Mouse (Mus musculus): ENCODE results near the gene Smad1. TPM values are rescaled to one million over a fixed set of nuclear protein-coding genes. Genes with fewer than 3 reads are reported as not detected.

Smad1 gene
- polyA plus RNA-seq, 1 experiment from 2014 or later, result 73.5 TPM

- no peak for ATAC-seq (ENCODE audit: low read depth)
- Histone ChIP-seq H3K4me1 (ENCODE audit: control insufficient read depth, insufficient read depth, low read length) (no peaks in the 10 kb centered on the region), H3K4me3 (ENCODE audit: low read depth, low read length) (no peak overlapping the region), H3K27me3 (ENCODE audit: control insufficient read depth, insufficient read depth, low read length) (no peaks in the 10 kb centered on the region), H3K4me2 (ENCODE audit: low read depth, low read length) (no peak overlapping the region), H3K9me3 (ENCODE audit: control insufficient read depth, low read length) (no peaks in the 10 kb centered on the region), H3K27ac (ENCODE audit: low read depth, low read length) (no peak overlapping the region), H3K36me3 (ENCODE audit: control insufficient read depth, insufficient read depth, low read length) (peaks cover 22% of the 10 kb centered on the region), H3K9ac (replicated peaks; ENCODE audit: low read depth, low read length) (no peak overlapping the region)
- 85% methylated on average over 11 of the region's 12 CpGs for WGBS
These were observed 32.0 kb downstream of the Smad1 start for GRCm38 (mm10) chr8:79367350-79367749.

GRCm38 (mm10) chr8:79366227-79366626 is 33.1 kb downstream of the Smad1 start:
- Histone ChIP-seq H3K4me3 (ENCODE audit: low read depth, low read length) (no peak overlapping the region), H3K4me2 (ENCODE audit: low read depth, low read length) (no peak overlapping the region), H3K9me3 (ENCODE audit: control insufficient read depth, low read length) (no peaks in the 10 kb centered on the region), H3K27me3 (ENCODE audit: control insufficient read depth, insufficient read depth, low read length) (no peaks in the 10 kb centered on the region), H3K9ac (replicated peaks; ENCODE audit: low read depth, low read length) (no peak overlapping the region), H3K36me3 (ENCODE audit: control insufficient read depth, insufficient read depth, low read length) (peaks cover 16% of the 10 kb centered on the region), H3K4me1 (ENCODE audit: control insufficient read depth, insufficient read depth, low read length) (no peaks in the 10 kb centered on the region), H3K27ac (ENCODE audit: low read depth, low read length) (no peak overlapping the region)
- no peak for ATAC-seq (ENCODE audit: low read depth)
- WGBS, result 90% methylated on average over 9 of the region's 9 CpGs

- no peak for ATAC-seq (ENCODE audit: low read depth)
- WGBS, result 90% methylated on average over 3 of the region's 3 CpGs
- Histone ChIP-seq H3K4me3 (ENCODE audit: low read depth, low read length) (no peak overlapping the region), H3K4me2 (ENCODE audit: low read depth, low read length) (no peak overlapping the region), H3K9ac (replicated peaks; ENCODE audit: low read depth, low read length) (no peak overlapping the region), H3K9me3 (ENCODE audit: control insufficient read depth, low read length) (no peaks in the 10 kb centered on the region), H3K36me3 (ENCODE audit: control insufficient read depth, insufficient read depth, low read length) (peaks cover 12% of the 10 kb centered on the region), H3K4me1 (ENCODE audit: control insufficient read depth, insufficient read depth, low read length) (0 out of 2 replicates have a peak, but pooled peaks cover 1% of the 10 kb centered on the region), H3K27me3 (ENCODE audit: control insufficient read depth, insufficient read depth, low read length) (no peaks in the 10 kb centered on the region), H3K27ac (ENCODE audit: low read depth, low read length) (no peak overlapping the region)
These were observed 33.6 kb downstream of the Smad1 start for GRCm38 (mm10) chr8:79365707-79366106.

- Histone ChIP-seq H3K27me3 (ENCODE audit: control insufficient read depth, insufficient read depth, low read length) (no peaks in the 10 kb centered on the region), H3K9me3 (ENCODE audit: control insufficient read depth, low read length) (no peaks in the 10 kb centered on the region), H3K4me3 (ENCODE audit: low read depth, low read length) (no peak overlapping the region), H3K9ac (replicated peaks; ENCODE audit: low read depth, low read length) (no peak overlapping the region), H3K4me2 (ENCODE audit: low read depth, low read length) (no peak overlapping the region), H3K4me1 (ENCODE audit: control insufficient read depth, insufficient read depth, low read length) (0 out of 2 replicates have a peak, but pooled peaks cover 7% of the 10 kb centered on the region), H3K36me3 (ENCODE audit: control insufficient read depth, insufficient read depth, low read length) (peaks cover 3% of the 10 kb centered on the region; the same call in 1 of the 2 replicates), H3K27ac (ENCODE audit: low read depth, low read length) (no peak overlapping the region)
- WGBS, result 86% methylated on average over 8 of the region's 8 CpGs
- no peak for ATAC-seq (ENCODE audit: low read depth)
These were observed 34.5 kb downstream of the Smad1 start for GRCm38 (mm10) chr8:79364806-79365205.

GRCm38 (mm10) chr8:79362430-79362829 is 36.9 kb downstream of the Smad1 start:
- Histone ChIP-seq H3K4me3 (ENCODE audit: low read depth, low read length) (no peak overlapping the region), H3K4me2 (ENCODE audit: low read depth, low read length) (no peak overlapping the region), H3K9ac (replicated peaks; ENCODE audit: low read depth, low read length) (no peak overlapping the region), H3K36me3 (ENCODE audit: control insufficient read depth, insufficient read depth, low read length) (no peaks in the 10 kb centered on the region), H3K27ac (ENCODE audit: low read depth, low read length) (no peak overlapping the region), H3K27me3 (ENCODE audit: control insufficient read depth, insufficient read depth, low read length) (no peaks in the 10 kb centered on the region), H3K9me3 (ENCODE audit: control insufficient read depth, low read length) (no peaks in the 10 kb centered on the region), H3K4me1 (ENCODE audit: control insufficient read depth, insufficient read depth, low read length) (0 out of 2 replicates have a peak, but pooled peaks cover 7% of the 10 kb centered on the region)
- 71% methylated on average over 2 of the region's 2 CpGs for WGBS
- no peak for ATAC-seq (ENCODE audit: low read depth)

- no peak overlapping the region for H3K4me3 ChIP-seq (ENCODE audit: low read depth, low read length)
- no peak overlapping the region for H3K9ac ChIP-seq (replicated peaks; ENCODE audit: low read depth, low read length)
- no peak for ATAC-seq (ENCODE audit: low read depth)
- no peaks in the 10 kb centered on the region for H3K27me3 ChIP-seq (ENCODE audit: control insufficient read depth, insufficient read depth, low read length)
- H3K27ac ChIP-seq (ENCODE audit: low read depth, low read length), result no peak overlapping the region
- H3K4me2 ChIP-seq (ENCODE audit: low read depth, low read length), result no peak overlapping the region
- no peaks in the 10 kb centered on the region for H3K36me3 ChIP-seq (ENCODE audit: control insufficient read depth, insufficient read depth, low read length)
- WGBS, result 61% methylated on average over 6 of the region's 6 CpGs
- H3K4me1 ChIP-seq (ENCODE audit: control insufficient read depth, insufficient read depth, low read length), result 0 out of 2 replicates have a peak, but pooled peaks cover 7% of the 10 kb centered on the region
- no peaks in the 10 kb centered on the region for H3K9me3 ChIP-seq (ENCODE audit: control insufficient read depth, low read length)
These were observed 38.4 kb downstream of the Smad1 start for GRCm38 (mm10) chr8:79360774-79361527.

GRCm38 (mm10) chr8:79360302-79360701 is 39.0 kb downstream of the Smad1 start:
- no peak for ATAC-seq (ENCODE audit: low read depth)
- Histone ChIP-seq H3K27ac (ENCODE audit: low read depth, low read length) (no peak overlapping the region), H3K4me3 (ENCODE audit: low read depth, low read length) (no peak overlapping the region), H3K36me3 (ENCODE audit: control insufficient read depth, insufficient read depth, low read length) (no peaks in the 10 kb centered on the region), H3K9me3 (ENCODE audit: control insufficient read depth, low read length) (no peaks in the 10 kb centered on the region), H3K4me2 (ENCODE audit: low read depth, low read length) (no peak overlapping the region), H3K4me1 (ENCODE audit: control insufficient read depth, insufficient read depth, low read length) (0 out of 2 replicates have a peak, but pooled peaks cover 7% of the 10 kb centered on the region), H3K27me3 (ENCODE audit: control insufficient read depth, insufficient read depth, low read length) (no peaks in the 10 kb centered on the region), H3K9ac (replicated peaks; ENCODE audit: low read depth, low read length) (no peak overlapping the region)
- WGBS, result 27% methylated on average over 9 of the region's 9 CpGs

- Histone ChIP-seq H3K27me3 (ENCODE audit: control insufficient read depth, insufficient read depth, low read length) (no peaks in the 10 kb centered on the region), H3K9ac (replicated peaks; ENCODE audit: low read depth, low read length) (no peak overlapping the region), H3K36me3 (ENCODE audit: control insufficient read depth, insufficient read depth, low read length) (peaks cover 5% of the 10 kb centered on the region), H3K9me3 (ENCODE audit: control insufficient read depth, low read length) (no peaks in the 10 kb centered on the region), H3K27ac (ENCODE audit: low read depth, low read length) (no peak overlapping the region), H3K4me1 (ENCODE audit: control insufficient read depth, insufficient read depth, low read length) (0 out of 2 replicates have a peak, but pooled peaks cover 7% of the 10 kb centered on the region), H3K4me2 (ENCODE audit: low read depth, low read length) (no peak overlapping the region), H3K4me3 (ENCODE audit: low read depth, low read length) (no peak overlapping the region)
- WGBS, result 38% methylated on average over 16 of the region's 16 CpGs
- ATAC-seq (ENCODE audit: low read depth), result peak; percentile 29; the same call in 1 of the 2 replicates
These were observed 43.4 kb downstream of the Smad1 start for GRCm38 (mm10) chr8:79355721-79356434.

GRCm38 (mm10) chr8:79354009-79354408 is 45.3 kb downstream of the Smad1 start:
- no peak overlapping the region for H3K27ac ChIP-seq (ENCODE audit: low read depth, low read length)
- peaks cover 17% of the 10 kb centered on the region for H3K4me1 ChIP-seq (ENCODE audit: control insufficient read depth, insufficient read depth, low read length)
- ATAC-seq (ENCODE audit: low read depth), result no peak
- no peak overlapping the region for H3K9ac ChIP-seq (replicated peaks; ENCODE audit: low read depth, low read length)
- no peaks in the 10 kb centered on the region for H3K27me3 ChIP-seq (ENCODE audit: control insufficient read depth, insufficient read depth, low read length)
- no peaks in the 10 kb centered on the region for H3K9me3 ChIP-seq (ENCODE audit: control insufficient read depth, low read length)
- WGBS, result 78% methylated on average over 7 of the region's 7 CpGs
- H3K4me3 ChIP-seq (ENCODE audit: low read depth, low read length), result no peak overlapping the region
- H3K36me3 ChIP-seq (ENCODE audit: control insufficient read depth, insufficient read depth, low read length), result peaks cover 5% of the 10 kb centered on the region
- H3K4me2 ChIP-seq (ENCODE audit: low read depth, low read length), result no peak overlapping the region

All from neural tube, embryonic 14.5 days (tissue).